Mouse (Mus musculus): ENCODE measurements around the gene Spats1. TPM values are rescaled to one million over a fixed set of nuclear protein-coding genes. Genes with fewer than 3 reads are reported as not detected.

Spats1 gene
- polyA plus RNA-seq, 1 experiment from 2014 or later: 0.52 TPM

- H3K4me1 ChIP-seq: peaks cover 3% of the 10 kb centered on the region; the same call in 1 of the 2 replicates
- H3K4me3 ChIP-seq: no peak overlapping the region
- no peaks in the 10 kb centered on the region for H3K9me3 ChIP-seq
- H3K36me3 ChIP-seq: peaks cover 41% of the 10 kb centered on the region
- no peak for ATAC-seq (ENCODE audit: borderline replicate concordance, extremely low read depth, low FRiP score, low TSS enrichment)
- no peak overlapping the region for H3K4me2 ChIP-seq
- no peak overlapping the region for H3K9ac ChIP-seq
- no peak overlapping the region for H3K27ac ChIP-seq
- WGBS: 92% methylated on average over 2 of the region's 2 CpGs
- no peaks in the 10 kb centered on the region for H3K27me3 ChIP-seq
These were observed 77.2 kb downstream of the Spats1 start for GRCm38 (mm10) chr17:45398021-45398420.

- ATAC-seq (ENCODE audit: borderline replicate concordance, extremely low read depth, low FRiP score, low TSS enrichment): no peak
- Histone ChIP-seq H3K4me1 (peaks cover 3% of the 10 kb centered on the region; the same call in 1 of the 2 replicates), H3K4me3 (no peak overlapping the region), H3K27me3 (no peaks in the 10 kb centered on the region), H3K9me3 (no peaks in the 10 kb centered on the region), H3K9ac (no peak overlapping the region), H3K27ac (no peak overlapping the region), H3K36me3 (peaks cover 45% of the 10 kb centered on the region), H3K4me2 (no peak overlapping the region)
- WGBS: 80% methylated on average over 3 of the region's 3 CpGs
These were observed 77.7 kb downstream of the Spats1 start for GRCm38 (mm10) chr17:45397541-45397940.

- no peak overlapping the region for H3K4me2 ChIP-seq
- H3K9me3 ChIP-seq: no peaks in the 10 kb centered on the region
- no peak overlapping the region for H3K4me3 ChIP-seq
- WGBS: 53% methylated on average over 9 of the region's 9 CpGs
- no peak overlapping the region for H3K9ac ChIP-seq
- peaks cover 51% of the 10 kb centered on the region for H3K36me3 ChIP-seq
- H3K27me3 ChIP-seq: no peaks in the 10 kb centered on the region
- H3K4me1 ChIP-seq: no peaks in the 10 kb centered on the region
- ATAC-seq (ENCODE audit: borderline replicate concordance, extremely low read depth, low FRiP score, low TSS enrichment): no peak
- no peak overlapping the region for H3K27ac ChIP-seq
These were observed 80.6 kb downstream of the Spats1 start for GRCm38 (mm10) chr17:45394612-45395011.

GRCm38 (mm10) chr17:45393765-45394164 lies 81.5 kb downstream of the Spats1 start:
- Histone ChIP-seq H3K27me3 (no peaks in the 10 kb centered on the region), H3K4me1 (no peaks in the 10 kb centered on the region), H3K9ac (no peak overlapping the region), H3K4me3 (no peak overlapping the region), H3K27ac (no peak overlapping the region), H3K36me3 (peaks cover 48% of the 10 kb centered on the region), H3K9me3 (no peaks in the 10 kb centered on the region), H3K4me2 (no peak overlapping the region)
- ATAC-seq (ENCODE audit: borderline replicate concordance, extremely low read depth, low FRiP score, low TSS enrichment): no peak
- WGBS: 61% methylated on average over 3 of the region's 3 CpGs

Other genes with a start within 250 kb of the Spats1 start
- 59.2 and 61.1 TPM in 2 replicates for gene Cdc5l, start 41.7 kb downstream of the Spats1 start, polyA plus RNA-seq (2015; fragmentation: Nextera tagmentation; extraction: Ambion mirVana)
- gene Aars2, start 31.4 kb upstream of the Spats1 start, polyA plus RNA-seq (2015; fragmentation: Nextera tagmentation; extraction: Ambion mirVana): 20.6 and 21.0 TPM in 2 replicates
- 0.82 and 0.94 TPM in 2 replicates for gene Tcte1, start 48.0 kb upstream of the Spats1 start, polyA plus RNA-seq (2015; fragmentation: Nextera tagmentation; extraction: Ambion mirVana)
- gene Tmem151b, start 74.3 kb upstream of the Spats1 start, polyA plus RNA-seq (2015; fragmentation: Nextera tagmentation; extraction: Ambion mirVana): 1.7 and 2.0 TPM in 2 replicates
- gene Nfkbie, start 80.3 kb upstream of the Spats1 start, polyA plus RNA-seq (2015; fragmentation: Nextera tagmentation; extraction: Ambion mirVana): 3.0 and 5.0 TPM in 2 replicates
- gene Slc35b2, start 88.5 kb upstream of the Spats1 start, polyA plus RNA-seq (2015; fragmentation: Nextera tagmentation; extraction: Ambion mirVana): 137 and 141 TPM in 2 replicates
- gene Hsp90ab1, start 97.9 kb upstream of the Spats1 start, polyA plus RNA-seq (2015; fragmentation: Nextera tagmentation; extraction: Ambion mirVana): 1,572 and 1,619 TPM in 2 replicates
- 92.1 and 103 TPM in 2 replicates for gene Slc29a1, start 124.2 kb upstream of the Spats1 start, polyA plus RNA-seq (2015; fragmentation: Nextera tagmentation; extraction: Ambion mirVana)
- gene Mymx, start 126.7 kb upstream of the Spats1 start, polyA plus RNA-seq (2015; fragmentation: Nextera tagmentation; extraction: Ambion mirVana): 0.36 and 0.41 TPM in 2 replicates
- gene Capn11, start 183.9 kb upstream of the Spats1 start, polyA plus RNA-seq (2015; fragmentation: Nextera tagmentation; extraction: Ambion mirVana): 0.31 and 0.41 TPM in 2 replicates
- gene Mrpl14, start 210.9 kb upstream of the Spats1 start, polyA plus RNA-seq (2015; fragmentation: Nextera tagmentation; extraction: Ambion mirVana): 169 and 180 TPM in 2 replicates
- gene Tmem63b, start 211.5 kb upstream of the Spats1 start, polyA plus RNA-seq (2015; fragmentation: Nextera tagmentation; extraction: Ambion mirVana): 41.3 and 48.0 TPM in 2 replicates